Mouse (Mus musculus): ENCODE measurements at regions not wholly inside any gene's neighbourhood (a gene's known extent, or its start where the extent isn't known, plus 50 kb on each side); places are given as distances from the start of the nearest gene placed in this dataset.
A peak's percentile ranks its signal among the peaks of the same experiment; 100 is the strongest.

- DNase-seq (ENCODE audit: low read depth) = no peak
Measured at GRCm38 (mm10) chr6:51104336-51104735, 328.1 kb upstream of the Nfe2l3 start.

- DNase-seq (ENCODE audit: low read depth) = peak; percentile 66
Measured at GRCm38 (mm10) chr6:51108336-51108956, 324.0 kb upstream of the Nfe2l3 start.

GRCm38 (mm10) chr6:51110596-51110995 lies 321.9 kb upstream of the Nfe2l3 start:
- DNase-seq (ENCODE audit: low read depth) = no peak

- DNase-seq (ENCODE audit: low read depth) = no peak
Measured at GRCm38 (mm10) chr6:51114604-51115333, 317.7 kb upstream of the Nfe2l3 start.

GRCm38 (mm10) chr6:51118833-51119535 lies 313.5 kb upstream of the Nfe2l3 start:
- peak; percentile 56 for DNase-seq (ENCODE audit: low read depth)

GRCm38 (mm10) chr6:51119691-51120302 lies 312.7 kb upstream of the Nfe2l3 start:
- no peak for DNase-seq (ENCODE audit: low read depth)

- no peak for DNase-seq (ENCODE audit: low read depth)
Measured at GRCm38 (mm10) chr6:51122941-51123340, 309.5 kb upstream of the Nfe2l3 start.

GRCm38 (mm10) chr6:51127851-51128250 lies 304.6 kb upstream of the Nfe2l3 start:
- DNase-seq (ENCODE audit: low read depth) = no peak

GRCm38 (mm10) chr6:51129096-51129495 lies 303.4 kb upstream of the Nfe2l3 start:
- DNase-seq (ENCODE audit: low read depth) = no peak

GRCm38 (mm10) chr6:51129591-51129990 lies 302.9 kb upstream of the Nfe2l3 start:
- DNase-seq (ENCODE audit: low read depth) = no peak

- DNase-seq (ENCODE audit: low read depth) = no peak
Measured at GRCm38 (mm10) chr6:51144762-51145161, 287.7 kb upstream of the Nfe2l3 start.

- DNase-seq (ENCODE audit: low read depth) = no peak
Measured at GRCm38 (mm10) chr6:51145863-51146262, 286.6 kb upstream of the Nfe2l3 start.

GRCm38 (mm10) chr6:51148821-51149220 lies 283.6 kb upstream of the Nfe2l3 start:
- DNase-seq (ENCODE audit: low read depth) = no peak

- no peak for DNase-seq (ENCODE audit: low read depth)
Measured at GRCm38 (mm10) chr6:51150066-51150465, 282.4 kb upstream of the Nfe2l3 start.

- no peak for DNase-seq (ENCODE audit: low read depth)
Measured at GRCm38 (mm10) chr6:51150486-51150885, 282.0 kb upstream of the Nfe2l3 start.

GRCm38 (mm10) chr6:51150916-51151315 lies 281.6 kb upstream of the Nfe2l3 start:
- DNase-seq (ENCODE audit: low read depth) = no peak

GRCm38 (mm10) chr6:51156836-51157370 lies 275.6 kb upstream of the Nfe2l3 start:
- DNase-seq (ENCODE audit: low read depth) = no peak

- DNase-seq (ENCODE audit: low read depth) = no peak
Measured at GRCm38 (mm10) chr6:51161149-51161548, 271.3 kb upstream of the Nfe2l3 start.

- DNase-seq (ENCODE audit: low read depth) = peak; percentile 98
Measured at GRCm38 (mm10) chr6:51162208-51163082, 270.0 kb upstream of the Nfe2l3 start.

- DNase-seq (ENCODE audit: low read depth) = peak; percentile 86
Measured at GRCm38 (mm10) chr6:51163266-51163665, 269.2 kb upstream of the Nfe2l3 start.

GRCm38 (mm10) chr6:51163882-51164281 lies 268.6 kb upstream of the Nfe2l3 start:
- peak; percentile 26 for DNase-seq (ENCODE audit: low read depth)

Measured in fibroblast of lung, adult 2 months (primary cell).